Mouse (Mus musculus) liver, postnatal 0 days (tissue): ENCODE results near the gene Capn12.

Experiments
- CTCF ChIP-seq: sonication (generic); IDR thresholded peaks from 2 replicates; pipeline ENCODE4 v1.5.1; 2016; ENCODE audit warnings: antibody characterized with exemption, low read depth
- EP300 ChIP-seq: IDR thresholded peaks from 2 replicates; pipeline ENCODE4 v1.6.1; 2016; ENCODE audit warnings: antibody characterized with exemption, low read depth, mild to moderate bottlenecking

DNA sequence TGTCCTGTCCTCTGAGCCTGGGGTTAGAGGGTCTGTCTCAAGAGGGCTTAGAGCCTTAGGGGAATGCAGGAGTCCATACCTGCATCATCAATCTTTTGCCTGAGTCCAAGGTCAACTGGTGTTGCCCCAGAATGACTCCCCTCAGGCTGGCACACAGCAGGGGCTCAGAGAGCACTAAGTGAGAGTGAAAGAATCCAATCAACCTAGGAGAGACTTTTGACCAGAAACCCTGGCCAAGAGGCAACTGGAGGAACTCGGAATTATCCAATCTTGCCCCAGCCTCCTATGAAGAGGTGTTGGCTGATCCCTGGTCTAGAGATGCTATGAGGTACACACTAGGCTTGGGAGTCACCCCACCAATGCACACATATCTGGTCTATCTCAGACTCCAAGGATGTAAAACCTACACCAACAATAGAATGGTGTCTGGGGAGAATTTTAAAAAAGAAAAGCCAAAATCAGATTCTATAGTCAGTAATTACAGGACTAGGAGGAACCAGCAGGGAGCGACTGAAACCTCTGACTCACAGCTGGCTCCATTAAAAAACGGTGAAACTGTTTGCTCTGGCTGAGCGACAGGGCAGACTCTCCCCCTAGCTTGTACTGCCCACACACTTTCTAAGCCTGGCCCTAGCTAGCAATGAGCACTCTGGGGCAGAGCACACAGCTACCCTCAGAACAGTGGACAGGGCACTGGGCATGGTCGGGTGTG lies 49.3 kb downstream of the Capn12 start:
- no peak for TF ChIP-seq EP300
- peak; percentile 18; the same call in 1 of the 2 replicates for TF ChIP-seq CTCF
